Mouse (Mus musculus) megakaryocyte, embryonic 14.5 days (primary cell): ENCODE data around the gene 3110082I17Rik. TPM values are rescaled to one million over a fixed set of nuclear protein-coding genes. Genes with fewer than 3 reads are reported as not detected.
A peak's percentile ranks its signal among the peaks of the same experiment; 100 is the strongest.

ENCODE experiments used
- H3K27me3 ChIP-seq: replicated peaks from 2 replicates; pipeline ENCODE3; 2012; ENCODE audit warnings: inconsistent platforms
- H3K36me3 ChIP-seq: replicated peaks from 2 replicates; pipeline ENCODE3; 2012; ENCODE audit warnings: low read length, inconsistent platforms, mixed read lengths
- H3K4me1 ChIP-seq: 2 replicates; pipeline ENCODE4 v1.6.1; 2012; ENCODE audit warnings: inconsistent platforms
- H3K4me3 ChIP-seq: replicated peaks from 2 replicates; pipeline ENCODE3; 2012; ENCODE audit warnings: moderate library complexity, mild to moderate bottlenecking, inconsistent platforms
- H3K9me3 ChIP-seq: 2 replicates; pipeline ENCODE4 v1.6.1; 2012; ENCODE audit warnings: inconsistent platforms
- FLI1 ChIP-seq: IDR thresholded peaks from 2 replicates; pipeline ENCODE4 v1.6.1; 2012; ENCODE audit warnings: low read length, inconsistent platforms, mixed read lengths
- GATA1 ChIP-seq: IDR thresholded peaks from 3 replicates; pipeline ENCODE4 v1.6.1; 2012; ENCODE audit warnings: mixed read lengths, low read length, inconsistent platforms, borderline replicate concordance
- polyA plus RNA-seq: library from polyadenylated mRNA; stranded (reverse); fragments of >175 nt; gene quantifications from 2 replicates; pipeline ENCODE4 v1.2.3, GENCODE M21; 2012; ENCODE audit warnings: low replicate concordance; ENCODE audit not compliant: insufficient read depth

Gene 3110082I17Rik
- polyA plus RNA-seq, 1 experiment: 41.2 TPM

DNA sequence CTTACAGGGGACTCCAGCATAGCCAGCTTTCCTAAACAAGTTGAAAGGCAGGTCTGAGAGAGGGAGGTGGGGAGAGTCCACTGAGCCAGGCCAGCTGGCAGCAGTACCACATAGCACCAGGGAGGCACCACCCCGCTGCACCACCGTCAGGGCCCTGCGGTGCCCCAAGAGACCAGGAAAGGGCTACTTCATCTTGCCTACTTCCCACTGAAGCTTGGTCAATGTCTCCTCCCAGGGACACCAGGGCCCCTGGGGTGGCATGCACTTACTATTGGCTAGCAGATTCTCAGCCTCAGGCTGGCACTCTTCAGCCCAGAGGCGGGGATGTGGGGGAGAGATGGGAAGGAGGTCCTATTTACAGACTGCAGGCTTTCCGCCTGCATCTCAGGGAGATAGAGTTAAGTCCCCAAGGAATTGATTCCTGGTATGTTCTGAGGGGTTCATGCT, 136.3 kb downstream of the 3110082I17Rik start:
- Histone ChIP-seq H3K36me3 (peaks cover 33% of the 10 kb centered on the region), H3K27me3 (no peaks in the 10 kb centered on the region), H3K4me3 (peak overlapping the region; percentile 97), H3K9me3 (no peaks in the 10 kb centered on the region), H3K4me1 (peaks cover 76% of the 10 kb centered on the region)
- TF ChIP-seq GATA1 (no peak), FLI1 (no peak)

DNA sequence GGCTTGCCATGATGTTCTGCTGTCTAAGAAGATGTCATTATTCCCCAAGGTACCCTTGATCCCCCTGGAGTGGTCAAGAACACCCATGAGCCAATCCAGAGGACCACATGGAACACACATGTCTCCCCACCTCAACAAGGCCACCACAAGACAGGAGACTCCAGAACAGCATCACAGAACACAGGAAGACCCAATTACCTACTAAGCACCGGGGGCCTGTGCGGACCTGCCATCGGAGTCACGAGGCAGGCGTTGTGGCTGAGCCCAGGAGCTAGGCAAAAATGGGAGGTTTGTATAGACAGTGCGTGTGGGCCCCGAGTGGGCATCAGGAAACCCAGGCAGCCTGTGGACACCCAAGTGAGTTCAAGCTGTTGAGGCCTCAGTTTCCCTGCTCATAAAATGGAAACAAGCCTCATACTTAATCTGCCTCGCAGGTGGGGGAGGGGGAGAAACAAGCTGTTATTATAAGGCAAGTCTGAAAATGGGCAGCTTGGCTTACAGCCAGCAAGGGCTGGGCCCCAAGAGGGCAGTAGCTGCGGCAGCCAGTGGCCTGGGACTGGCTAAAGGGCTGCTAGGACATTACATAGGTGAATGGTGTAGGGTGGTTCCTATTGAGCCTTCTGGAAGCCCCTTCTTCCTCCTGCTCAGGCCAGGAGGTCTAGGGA, 136.9 kb downstream of the 3110082I17Rik start:
- peaks cover 79% of the 10 kb centered on the region for H3K4me1 ChIP-seq
- H3K27me3 ChIP-seq: no peaks in the 10 kb centered on the region
- no peak for TF ChIP-seq FLI1
- no peak for TF ChIP-seq GATA1
- H3K9me3 ChIP-seq: no peaks in the 10 kb centered on the region
- H3K36me3 ChIP-seq: peaks cover 40% of the 10 kb centered on the region
- peak overlapping the region; percentile 97 for H3K4me3 ChIP-seq

GRCm38 (mm10) chr5:139321331-139321730, 139.0 kb downstream of the 3110082I17Rik start:
- TF ChIP-seq FLI1: no peak
- no peak for TF ChIP-seq GATA1

DNA sequence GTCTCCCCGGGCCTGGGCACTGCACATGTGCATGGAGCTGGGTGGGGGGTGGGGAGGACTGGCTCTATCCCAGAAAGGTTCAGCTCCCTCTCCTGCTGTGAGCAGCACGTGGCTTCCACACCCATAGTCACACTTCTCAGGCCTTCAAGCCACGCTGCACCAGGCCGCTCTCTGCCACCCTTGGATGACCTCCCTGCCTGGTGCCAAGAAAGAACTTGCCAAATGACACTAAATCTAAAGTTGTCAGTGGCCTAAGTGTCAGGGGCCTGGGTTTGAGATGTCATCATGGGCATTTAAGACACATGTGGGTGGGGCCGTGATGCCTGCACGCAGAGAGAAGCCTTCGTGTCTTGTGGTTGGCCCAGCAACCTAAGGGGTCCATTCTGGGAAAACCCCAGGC, 139.9 kb downstream of the 3110082I17Rik start:
- H3K4me3 ChIP-seq: no peak overlapping the region
- H3K9me3 ChIP-seq: no peaks in the 10 kb centered on the region
- TF ChIP-seq GATA1 (no peak), FLI1 (no peak)
- H3K36me3 ChIP-seq: peaks cover 60% of the 10 kb centered on the region
- H3K4me1 ChIP-seq: peaks cover 77% of the 10 kb centered on the region
- H3K27me3 ChIP-seq: no peaks in the 10 kb centered on the region

More at GRCm38 (mm10) chr5:139321331-139321730, 139.0 kb downstream of the 3110082I17Rik start:
- Histone ChIP-seq H3K36me3 (peaks cover 57% of the 10 kb centered on the region), H3K4me3 (no peak overlapping the region), H3K27me3 (no peaks in the 10 kb centered on the region), H3K9me3 (no peaks in the 10 kb centered on the region), H3K4me1 (peaks cover 80% of the 10 kb centered on the region)

DNA sequence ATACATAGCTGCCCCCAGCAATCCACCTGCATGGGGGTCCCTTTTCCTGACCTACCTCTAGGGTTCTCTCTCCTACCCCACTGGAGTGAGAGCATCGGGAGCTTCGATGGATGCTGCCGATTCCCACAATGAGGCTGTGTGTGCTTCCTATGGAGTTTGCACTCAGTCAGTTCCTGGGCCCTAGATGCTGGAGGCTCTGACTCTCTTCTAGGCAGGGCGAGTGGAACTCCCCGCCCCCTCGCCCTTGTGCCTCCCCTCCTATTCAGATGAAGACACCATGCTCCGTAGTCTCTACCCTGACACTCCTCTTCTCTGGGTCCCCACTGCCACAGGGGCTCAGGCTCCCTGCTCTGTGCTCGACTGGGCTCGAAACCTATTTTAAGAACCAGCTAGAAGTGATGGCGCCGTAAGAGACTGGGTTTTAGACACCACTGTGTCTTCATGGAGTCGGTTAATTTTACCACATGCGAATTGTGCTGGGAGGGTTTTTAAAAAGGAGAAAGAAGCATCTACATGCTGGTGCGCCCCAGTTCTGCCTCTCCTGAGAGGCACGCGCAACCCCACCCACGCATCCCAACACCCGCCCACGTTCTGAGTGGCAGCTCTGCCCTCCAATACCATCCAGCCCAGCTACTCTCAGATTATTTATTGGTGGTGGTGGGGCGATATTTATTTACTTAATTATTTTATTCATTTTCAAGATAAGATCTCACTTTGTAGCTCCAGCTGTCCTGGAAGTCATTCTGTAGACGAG, 142.4 kb downstream of the 3110082I17Rik start:
- Histone ChIP-seq H3K27me3 (no peaks in the 10 kb centered on the region), H3K9me3 (no peaks in the 10 kb centered on the region), H3K4me1 (peaks cover 74% of the 10 kb centered on the region), H3K4me3 (no peak overlapping the region), H3K36me3 (peaks cover 77% of the 10 kb centered on the region)
- TF ChIP-seq FLI1: no peak
- TF ChIP-seq GATA1: no peak

GRCm38 (mm10) chr5:139316982-139317675, 143.2 kb downstream of the 3110082I17Rik start:
- no peak for TF ChIP-seq GATA1
- no peak for TF ChIP-seq FLI1

GRCm38 (mm10) chr5:139314941-139315642, 145.2 kb downstream of the 3110082I17Rik start:
- peaks cover 77% of the 10 kb centered on the region for H3K4me1 ChIP-seq

More at GRCm38 (mm10) chr5:139316982-139317675, 143.2 kb downstream of the 3110082I17Rik start:
- no peak overlapping the region for H3K4me3 ChIP-seq
- H3K9me3 ChIP-seq: no peaks in the 10 kb centered on the region
- H3K27me3 ChIP-seq: no peaks in the 10 kb centered on the region
- peaks cover 71% of the 10 kb centered on the region for H3K4me1 ChIP-seq
- H3K36me3 ChIP-seq: peaks cover 75% of the 10 kb centered on the region

GRCm38 (mm10) chr5:139313536-139313935, 146.8 kb downstream of the 3110082I17Rik start:
- TF ChIP-seq GATA1: no peak
- TF ChIP-seq FLI1: no peak
- Histone ChIP-seq H3K27me3 (no peaks in the 10 kb centered on the region), H3K4me3 (peak overlapping the region; percentile 53), H3K9me3 (no peaks in the 10 kb centered on the region), H3K36me3 (peaks cover 63% of the 10 kb centered on the region), H3K4me1 (peaks cover 75% of the 10 kb centered on the region)

More at GRCm38 (mm10) chr5:139314941-139315642, 145.2 kb downstream of the 3110082I17Rik start:
- peaks cover 70% of the 10 kb centered on the region for H3K36me3 ChIP-seq
- H3K4me3 ChIP-seq: no peak overlapping the region
- no peaks in the 10 kb centered on the region for H3K27me3 ChIP-seq
- no peaks in the 10 kb centered on the region for H3K9me3 ChIP-seq
- no peak for TF ChIP-seq FLI1
- no peak for TF ChIP-seq GATA1

DNA sequence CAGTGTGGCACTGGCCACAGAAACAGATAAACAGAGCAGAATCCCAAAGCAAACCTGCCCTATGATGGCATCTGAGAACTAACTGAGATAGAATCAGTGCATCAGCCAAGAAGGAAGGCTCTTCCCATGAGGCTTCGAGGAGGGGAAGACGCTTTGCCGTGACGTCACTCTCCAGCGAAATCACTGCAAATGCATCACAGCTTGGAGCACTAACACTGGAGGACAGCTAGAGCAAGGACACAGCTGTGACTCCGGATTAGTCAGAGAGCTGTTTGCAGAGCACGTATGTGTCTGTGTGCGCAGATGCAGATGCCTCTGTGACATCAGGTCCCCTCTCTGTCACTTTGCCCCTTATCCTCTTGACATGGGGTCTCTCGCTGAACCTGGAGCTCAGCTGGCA, 148.5 kb downstream of the 3110082I17Rik start:
- peaks cover 58% of the 10 kb centered on the region for H3K36me3 ChIP-seq
- no peak for TF ChIP-seq GATA1
- no peak for TF ChIP-seq FLI1

More for the DNA sequence above, 148.5 kb downstream of the 3110082I17Rik start:
- H3K27me3 ChIP-seq: no peaks in the 10 kb centered on the region
- peaks cover 60% of the 10 kb centered on the region for H3K4me1 ChIP-seq
- no peaks in the 10 kb centered on the region for H3K9me3 ChIP-seq
- H3K4me3 ChIP-seq: peak overlapping the region; percentile 47
